Mouse (Mus musculus): ENCODE measurements around the gene Trim71. TPM values are rescaled to one million over a fixed set of nuclear protein-coding genes. Genes with fewer than 3 reads are reported as not detected.

The Trim71 gene
- total RNA-seq, 2 experiments from 2014 or later = not detected

DNA sequence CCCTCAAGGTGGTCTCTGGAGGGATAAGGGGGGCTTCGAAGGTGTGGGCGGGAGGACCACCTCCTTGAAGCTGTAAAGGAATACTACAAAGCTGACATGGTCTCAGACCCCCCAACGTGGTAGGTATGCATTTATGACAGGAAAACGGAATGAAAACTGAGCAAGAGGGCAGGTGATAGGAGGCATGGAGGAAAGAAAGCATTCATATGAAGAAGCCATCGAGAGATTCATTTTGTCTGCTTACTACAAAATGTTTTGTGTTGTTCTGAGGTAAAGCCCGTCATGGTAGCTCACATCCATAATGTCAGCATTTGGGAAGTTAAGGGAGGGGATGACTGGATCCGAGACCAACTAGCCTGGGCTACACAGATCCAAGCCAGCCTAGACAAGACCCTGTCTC, 4.0 kb downstream of the Trim71 start:
- ATAC-seq (ENCODE audit: poor library complexity, severe bottlenecking) = no peak

GRCm38 (mm10) chr9:114557086-114557485, 7.1 kb downstream of the Trim71 start:
- ATAC-seq (ENCODE audit: poor library complexity, severe bottlenecking) = no peak

DNA sequence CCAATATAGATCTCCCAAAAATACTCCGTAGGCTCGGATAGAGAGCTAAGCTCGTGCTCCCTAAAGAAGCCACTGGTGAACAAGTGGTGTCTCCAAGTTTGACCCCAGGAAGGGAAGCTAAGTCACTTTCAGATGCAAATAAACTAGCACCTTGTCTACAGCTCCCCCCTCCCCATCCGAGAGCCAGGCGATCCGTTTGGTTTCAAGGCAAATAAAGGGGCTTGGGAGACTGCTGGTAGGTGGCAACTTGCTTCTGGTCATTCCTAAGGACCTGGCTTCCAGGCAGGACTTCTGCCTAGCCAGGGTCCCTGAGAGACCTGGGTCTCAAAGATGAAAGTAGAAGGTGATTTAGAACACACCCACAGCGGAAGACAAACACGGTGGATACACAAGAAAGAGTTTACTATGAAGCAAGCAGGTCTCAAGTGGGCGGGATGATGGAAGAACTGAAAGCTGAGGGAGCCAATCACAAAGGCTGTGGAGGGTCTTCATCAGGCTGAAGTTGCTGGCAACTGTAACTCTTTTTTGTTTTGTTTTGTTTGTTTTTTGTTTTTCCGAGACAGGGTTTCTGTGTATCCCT, 7.8 kb downstream of the Trim71 start:
- ATAC-seq (ENCODE audit: poor library complexity, severe bottlenecking) = no peak

DNA sequence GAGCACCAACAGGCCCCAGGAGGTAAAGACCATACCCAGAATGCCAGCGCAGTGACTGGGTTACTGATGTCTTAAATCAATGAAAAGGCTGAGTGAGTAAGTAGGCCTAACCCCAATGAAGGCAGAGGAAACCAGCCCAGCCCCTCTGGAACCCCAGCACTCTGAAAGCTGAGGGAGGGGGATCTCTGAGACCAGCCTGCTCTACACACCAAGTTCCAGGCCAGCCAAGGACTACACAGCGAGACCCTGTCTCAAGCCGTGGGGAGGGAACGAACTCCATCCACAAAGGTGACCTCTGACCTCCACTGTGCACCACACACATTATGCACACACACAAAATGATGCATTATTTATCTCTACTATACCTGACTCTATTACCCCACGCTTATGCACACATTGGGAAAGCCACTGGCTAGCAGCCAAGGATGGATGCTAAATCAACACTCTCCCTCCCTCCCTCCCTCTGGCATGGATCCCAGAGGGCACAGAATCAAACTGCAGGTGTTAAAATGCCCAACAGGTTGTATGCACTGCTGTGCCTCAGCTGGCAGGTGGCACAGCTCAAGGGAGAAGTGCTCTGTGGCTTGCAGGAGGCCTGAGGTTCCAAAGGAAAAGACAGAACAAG, 9.7 kb downstream of the Trim71 start:
- ATAC-seq (ENCODE audit: poor library complexity, severe bottlenecking) = no peak

DNA sequence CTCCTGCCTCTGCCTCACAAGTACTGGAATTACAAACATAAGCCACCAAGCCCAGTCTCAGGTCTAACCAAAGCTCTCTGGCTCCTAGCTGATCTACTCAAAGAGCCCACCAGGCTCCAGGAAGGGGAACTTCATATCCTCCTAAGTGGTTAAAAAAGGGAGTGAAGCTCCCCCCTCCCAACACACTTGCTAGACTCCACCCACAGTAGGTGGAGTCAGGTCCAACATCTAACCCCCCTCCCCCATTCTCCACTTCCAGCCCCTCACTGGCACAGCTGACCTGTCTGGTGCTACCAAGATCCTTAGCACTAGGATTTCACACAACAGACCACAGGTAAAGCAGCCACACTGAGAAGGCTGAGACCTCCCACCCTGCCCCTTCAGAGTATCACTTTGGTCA, 10.3 kb downstream of the Trim71 start:
- no peak for ATAC-seq (ENCODE audit: poor library complexity, severe bottlenecking)

- no peak for ATAC-seq (ENCODE audit: poor library complexity, severe bottlenecking)
These were observed 14.1 kb downstream of the Trim71 start for GRCm38 (mm10) chr9:114550033-114550432.

DNA sequence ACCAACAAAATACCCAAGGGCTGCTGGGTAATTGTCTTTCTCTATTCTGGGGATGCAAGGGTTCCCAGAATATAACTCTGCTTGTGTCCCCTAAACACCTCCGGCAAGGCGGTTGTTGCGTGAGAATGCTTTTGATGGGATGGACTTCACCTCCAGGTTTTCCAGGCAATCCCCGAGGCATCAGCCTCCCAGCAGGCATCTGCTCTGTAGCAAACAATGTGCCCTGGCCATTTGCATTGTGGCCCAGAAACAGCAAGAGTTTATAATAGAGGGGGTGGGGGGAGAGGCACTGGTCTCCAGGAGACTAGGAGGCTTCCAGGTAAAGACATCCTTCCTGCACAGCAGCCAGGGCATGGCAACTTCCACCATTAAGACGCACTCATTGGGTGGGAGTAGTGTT, 15.1 kb downstream of the Trim71 start:
- no peak for ATAC-seq (ENCODE audit: poor library complexity, severe bottlenecking)

GRCm38 (mm10) chr9:114548496-114548895, 15.7 kb downstream of the Trim71 start:
- no peak for ATAC-seq (ENCODE audit: poor library complexity, severe bottlenecking)

GRCm38 (mm10) chr9:114547643-114548077, 16.5 kb downstream of the Trim71 start:
- ATAC-seq (ENCODE audit: poor library complexity, severe bottlenecking) = no peak

DNA sequence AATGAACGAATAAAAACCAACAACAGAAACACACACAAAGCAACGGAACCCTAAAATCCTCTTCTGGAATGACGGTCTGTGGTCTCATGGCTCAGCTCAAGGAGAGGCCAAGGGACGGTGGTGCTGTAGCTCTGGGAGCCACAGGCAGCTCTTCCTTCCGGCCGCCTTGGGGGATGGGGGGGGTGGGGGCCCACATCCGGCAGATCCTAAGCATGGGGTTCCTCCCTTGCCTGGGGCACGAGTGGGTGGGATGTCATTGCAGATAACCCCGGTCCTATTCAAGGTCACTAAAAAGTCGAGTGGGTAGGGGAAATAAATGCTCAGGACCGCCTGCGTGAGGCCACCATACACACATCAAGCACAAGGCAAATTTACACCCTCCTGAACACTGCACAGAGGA, 17.4 kb downstream of the Trim71 start:
- ATAC-seq (ENCODE audit: poor library complexity, severe bottlenecking) = no peak

- ATAC-seq (ENCODE audit: poor library complexity, severe bottlenecking) = no peak
These were observed 19.3 kb downstream of the Trim71 start for GRCm38 (mm10) chr9:114544754-114545393.

DNA sequence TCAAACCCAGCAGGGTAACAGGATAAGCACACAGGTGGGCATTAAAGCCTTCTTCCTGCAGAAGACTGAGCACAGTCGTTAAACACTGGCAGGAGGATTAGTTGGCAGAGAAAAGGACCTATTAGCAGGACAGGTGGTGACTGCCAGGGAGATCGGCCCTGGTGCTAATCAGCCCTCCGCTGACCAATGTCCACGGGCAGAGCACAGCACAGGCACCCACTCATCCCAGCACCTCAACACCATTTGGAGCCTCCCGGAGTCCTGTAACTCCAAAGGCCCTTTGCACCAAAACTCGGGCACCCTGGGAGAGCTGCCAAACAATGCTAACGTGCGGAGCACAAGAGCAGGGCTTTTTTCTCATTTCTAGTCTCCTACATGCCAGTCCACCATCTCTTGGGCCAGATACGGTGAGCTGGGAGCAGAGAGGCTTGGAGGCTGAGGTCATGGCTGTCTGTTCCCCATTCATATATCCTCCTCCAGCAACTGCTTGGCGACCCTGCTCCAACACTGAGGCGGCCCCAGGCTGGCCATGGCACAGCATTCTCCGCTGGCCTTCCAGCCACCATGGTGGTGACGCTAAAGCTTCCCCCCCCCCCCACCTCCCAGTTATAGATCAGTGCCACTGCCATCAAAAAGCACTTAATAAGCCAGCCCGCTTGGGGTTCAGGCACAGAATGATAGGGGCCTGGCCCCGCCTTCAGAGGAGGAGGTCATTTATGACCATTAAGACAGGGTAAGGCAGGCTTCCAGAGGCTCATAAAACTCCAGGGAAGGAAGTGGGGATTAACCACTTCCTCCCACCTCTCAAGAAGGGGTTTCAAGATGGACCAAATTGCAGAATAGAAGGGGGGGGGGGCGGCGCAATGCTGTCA, 20.1 kb downstream of the Trim71 start:
- ATAC-seq (ENCODE audit: poor library complexity, severe bottlenecking) = no peak

- no peak for ATAC-seq (ENCODE audit: poor library complexity, severe bottlenecking)
These were observed 22.9 kb downstream of the Trim71 start for GRCm38 (mm10) chr9:114541279-114541741.

GRCm38 (mm10) chr9:114538996-114539563, 25.1 kb downstream of the Trim71 start:
- ATAC-seq (ENCODE audit: poor library complexity, severe bottlenecking) = no peak

- no peak for ATAC-seq (ENCODE audit: poor library complexity, severe bottlenecking)
These were observed 27.5 kb downstream of the Trim71 start for GRCm38 (mm10) chr9:114536628-114537027.

GRCm38 (mm10) chr9:114534747-114535517, 29.2 kb downstream of the Trim71 start:
- no peak for ATAC-seq (ENCODE audit: poor library complexity, severe bottlenecking)

DNA sequence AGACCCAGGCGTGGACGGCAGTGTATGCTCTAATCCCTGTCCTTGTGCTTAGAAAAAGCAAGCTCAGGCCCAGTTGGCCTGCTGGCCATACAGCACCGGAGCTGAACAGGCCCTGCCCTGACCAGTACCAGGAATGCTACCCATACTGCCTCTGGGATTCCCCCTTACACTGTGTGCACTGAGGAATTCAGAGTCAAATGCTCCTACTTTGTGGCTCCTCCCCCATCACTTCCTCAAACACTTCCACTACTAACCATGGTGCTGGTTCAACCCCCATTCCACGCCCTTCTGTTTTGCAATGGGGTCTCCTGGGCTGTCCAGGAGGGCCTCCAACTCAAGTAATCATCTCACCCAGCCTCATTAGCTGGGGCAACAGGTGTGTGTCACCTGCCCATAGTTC, 30.3 kb downstream of the Trim71 start:
- ATAC-seq (ENCODE audit: poor library complexity, severe bottlenecking) = peak; percentile 38

DNA sequence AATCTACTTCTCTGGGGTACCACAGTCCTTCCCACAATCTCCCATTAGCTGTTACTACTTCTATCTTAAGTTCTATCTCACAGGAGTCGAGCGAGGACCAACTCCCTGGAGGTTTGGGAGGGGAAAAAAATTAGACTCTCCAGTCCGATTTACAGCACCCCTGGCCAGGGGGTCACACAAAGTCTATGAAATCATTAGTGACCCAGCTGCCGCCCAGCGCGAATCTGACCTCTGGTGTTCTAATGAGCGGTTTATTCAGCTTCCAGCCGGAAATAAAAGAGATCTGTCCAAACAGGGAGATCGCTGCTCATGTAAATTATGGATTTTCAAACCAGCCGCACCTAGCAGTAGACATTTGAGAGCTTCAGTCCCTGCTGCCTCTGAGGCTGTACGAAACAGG, 32.9 kb downstream of the Trim71 start:
- ATAC-seq (ENCODE audit: poor library complexity, severe bottlenecking) = no peak

- no peak for ATAC-seq (ENCODE audit: poor library complexity, severe bottlenecking)
These were observed 35.5 kb downstream of the Trim71 start for GRCm38 (mm10) chr9:114528680-114529048.

- no peak for ATAC-seq (ENCODE audit: poor library complexity, severe bottlenecking)
These were observed 36.0 kb downstream of the Trim71 start for GRCm38 (mm10) chr9:114527992-114528679.
